9 mouse cellular contexts compared by ENCODE assay signal in the genomic region with DNA sequence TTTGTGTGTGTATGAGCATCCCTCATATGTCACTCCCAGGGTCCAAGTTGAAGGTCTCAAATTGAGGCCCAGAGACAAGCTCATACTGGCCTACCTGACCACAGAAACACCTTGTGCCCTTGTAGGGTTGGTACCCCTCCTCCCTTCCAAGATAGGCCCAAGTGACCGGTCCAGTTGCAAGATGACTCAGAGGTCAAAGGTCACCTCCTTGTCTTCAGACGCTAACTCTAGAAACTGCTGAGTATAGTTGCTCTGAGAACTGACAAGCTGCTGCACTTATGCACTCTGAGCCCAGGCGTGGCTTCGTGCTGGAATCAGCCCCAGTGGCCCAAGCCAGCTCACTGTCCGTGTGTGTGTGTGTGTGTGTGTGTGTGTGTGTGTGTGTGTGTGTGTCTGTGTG. TPM values are rescaled to one million over a fixed set of nuclear protein-coding genes. Genes with fewer than 3 reads are reported as not detected.
DNase-seq lines count a peak whose midpoint lies in the region; ATAC-seq and TF ChIP-seq lines count a peak whose summit lies in the region.
"Had no signal": no experiment of that assay in that cellular context is flagged by ENCODE, and none has a peak within 500 bp of the region (broad histone marks: within the 10 kb centered on the region; RNA-seq: fewer than 3 reads in every experiment).

No protein-coding gene starts in this region.

- no peak overlapping the region for H3K9ac ChIP-seq in stomach, embryonic 14.5 days (replicated peaks; ENCODE audit: low read depth, low read length)
- H3K9ac ChIP-seq: embryonic facial prominence, embryonic 13.5 days had no signal

- no peaks in the 10 kb centered on the region for H3K27me3 ChIP-seq in cerebellum, adult 2 months (ENCODE audit: control insufficient read depth, insufficient read depth, low read length)
- no peaks in the 10 kb centered on the region for H3K27me3 ChIP-seq in stomach, embryonic 14.5 days (ENCODE audit: control insufficient read depth, insufficient read depth, low read length)
- H3K27me3 ChIP-seq: embryonic facial prominence, embryonic 13.5 days had no signal

- WGBS in cerebellum, adult 2 months, result 15% methylated on average over 5 of the region's 5 CpGs
- WGBS in large intestine, adult 2 months, result 11% methylated on average over 5 of the region's 5 CpGs
- 22% methylated on average over 5 of the region's 5 CpGs for WGBS in stomach, embryonic 14.5 days

- DNase-seq in cerebellum, adult 2 months, result peak in 1 of 2 experiments; percentile 27
- DNase-seq in cerebellum, adult 11-12 months, result no peak
- DNase-seq in 416B (ENCODE audit: low read depth), result peak; percentile 45
- peak; percentile 47 for DNase-seq in gastrocnemius, postnatal 14 days
- DNase-seq in large intestine, adult 2 months (ENCODE audit: low read depth, low spot score), result peak; percentile 28
- DNase-seq in thymus, postnatal 4 days, result no peak
- DNase-seq in thymus, adult 18-20 months, result no peak

- intact Hi-C loops in gastrocnemius, postnatal 14 days (cut with DNase I; ENCODE audit: low total_unique reads), result no loop called here

- H3K4me1 ChIP-seq in cerebellum, adult 2 months (ENCODE audit: control insufficient read depth, insufficient read depth, low read length), result peaks cover 6% of the 10 kb centered on the region
- H3K4me1 ChIP-seq in stomach, embryonic 14.5 days (ENCODE audit: control insufficient read depth, insufficient read depth, low read length), result peaks cover 23% of the 10 kb centered on the region; the same call in 1 of the 2 replicates

- no peaks in the 10 kb centered on the region; the same call in 1 of the 2 replicates for H3K36me3 ChIP-seq in stomach, embryonic 14.5 days (ENCODE audit: control insufficient read depth, insufficient read depth, low read length)

- no peak for TF ChIP-seq POLR2A in cerebellum, adult 2 months (IDR thresholded peaks at IDR 0.05; ENCODE audit: borderline replicate concordance, insufficient read depth, low read length)

- H3K9me3 ChIP-seq in stomach, embryonic 14.5 days (ENCODE audit: control insufficient read depth, low read depth, low read length), result no peaks in the 10 kb centered on the region

- no peak overlapping the region for H3K27ac ChIP-seq in cerebellum, adult 2 months (ENCODE audit: insufficient read depth, low read length)
- peak overlapping the region; percentile 29; the same call in 1 of the 2 replicates for H3K27ac ChIP-seq in stomach, embryonic 14.5 days (ENCODE audit: low read length)
- H3K27ac ChIP-seq: embryonic facial prominence, embryonic 13.5 days had no signal

- H3K4me2 ChIP-seq in stomach, embryonic 14.5 days (replicated peaks; ENCODE audit: low read depth, low read length), result 0 out of 2 replicates have a peak overlapping the region, but pooled peaks have one; percentile 10

- no peak for ATAC-seq in stomach, embryonic 14.5 days (ENCODE audit: insufficient number of reproducible peaks, insufficient read depth, low FRiP score, low read depth)

- peak overlapping the region; percentile 46 for H3K4me3 ChIP-seq in cerebellum, adult 2 months (replicated peaks; ENCODE audit: insufficient read depth, low read depth, low read length)
- no peak overlapping the region for H3K4me3 ChIP-seq in stomach, embryonic 14.5 days (ENCODE audit: low read depth, low read length)
- H3K4me3 ChIP-seq: embryonic facial prominence, embryonic 13.5 days had no signal

- TF ChIP-seq CTCF in cerebellum, adult 2 months (IDR thresholded peaks at IDR 0.05; ENCODE audit: borderline replicate concordance, insufficient read depth, low read depth, low read length), result no peak

RNA-seq across cellular contexts. Expression of a gene that starts 2.4 kb away (rescaled TPM):
- 34.5 and 35.6 TPM in 2 replicates for polyA plus RNA-seq in cerebellum, adult 2 months (2012; rRNA removed)
- total RNA-seq in gastrocnemius, postnatal 14 days (2021), result 10 to 100 TPM; 36.5 to 40.2 TPM
- polyA plus RNA-seq in large intestine, adult 2 months (2012; rRNA removed), result 7.3 and 8.6 TPM in 2 replicates
- 5.0 and 6.1 TPM in 2 replicates for polyA plus RNA-seq in stomach, embryonic 14.5 days (2014; fragmentation: Nextera tagmentation; extraction: Ambion mirVana)

Comparison
In these comparisons a context has a peak if more than half of its experiments do, and no peak if none do; other contexts are left out.
1. DNase-seq: peak in 416B (single experiment), gastrocnemius, postnatal 14 days (single experiment) and large intestine, adult 2 months (single experiment); none in cerebellum, adult 11-12 months (single experiment), thymus, postnatal 4 days (single experiment) and thymus, adult 18-20 months (0 of 2).